Mouse (Mus musculus) kidney, postnatal 4 days (tissue): ENCODE measurements around the gene Taf3.

Experiments
- DNase-seq, 2 experiments: peaks; one replicate each; pipeline ENCODE4 v3.0.0; 2021; ENCODE audit warnings: mixed read lengths in 2 of 2

The Taf3 gene

DNA sequence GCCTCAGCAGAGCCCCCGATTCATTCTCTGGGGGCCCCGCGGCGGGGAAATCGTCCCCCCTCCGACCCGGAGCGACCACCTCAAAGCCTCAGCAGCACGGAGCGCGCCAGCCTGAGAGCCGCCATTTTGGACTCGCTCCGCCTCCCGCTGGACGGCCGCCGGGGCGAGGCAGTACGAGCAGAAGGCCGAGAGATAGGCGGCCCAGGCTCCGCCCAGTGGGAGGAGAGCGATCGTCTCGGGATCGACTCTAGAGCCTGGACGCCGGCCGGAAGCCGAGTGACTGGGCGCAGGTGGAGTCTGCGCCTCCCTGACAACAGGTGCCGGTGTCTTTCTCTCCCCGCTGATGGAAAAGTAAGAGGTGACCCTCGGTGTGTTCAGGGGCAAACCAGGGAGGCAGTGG lies at the start of gene Taf3:
TSS of gene Taf3 (minus strand) at position 136 of the 400 bp plus-strand sequence.
- DNase-seq = peak; percentile 94 to 96

GRCm38 (mm10) chr2:10094327-10095100 lies 46.1 kb upstream of the Taf3 start:
- no peak for DNase-seq

- no peak for DNase-seq
These were observed 39.0 kb upstream of the Taf3 start for GRCm38 (mm10) chr2:10087256-10087850.

DNA sequence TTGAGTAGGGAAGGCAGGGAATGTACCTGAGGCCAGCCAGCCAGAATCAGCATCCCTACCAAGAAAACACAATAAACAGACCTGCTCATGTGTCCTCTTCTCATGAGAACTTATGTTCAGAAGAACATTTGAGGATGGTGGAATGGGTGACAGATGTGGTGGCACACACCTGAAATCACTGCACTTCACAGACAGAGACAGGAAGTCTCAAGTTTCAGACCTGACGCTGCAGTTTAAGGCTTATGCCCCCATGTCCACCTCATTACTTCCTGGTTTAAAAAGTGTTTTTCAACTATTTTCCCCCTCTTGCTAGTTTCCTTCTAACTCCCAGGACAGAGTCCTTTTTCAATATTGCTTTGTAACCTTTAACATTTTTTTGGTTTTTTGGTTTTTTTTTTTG lies 34.3 kb upstream of the Taf3 start:
- DNase-seq = no peak

DNA sequence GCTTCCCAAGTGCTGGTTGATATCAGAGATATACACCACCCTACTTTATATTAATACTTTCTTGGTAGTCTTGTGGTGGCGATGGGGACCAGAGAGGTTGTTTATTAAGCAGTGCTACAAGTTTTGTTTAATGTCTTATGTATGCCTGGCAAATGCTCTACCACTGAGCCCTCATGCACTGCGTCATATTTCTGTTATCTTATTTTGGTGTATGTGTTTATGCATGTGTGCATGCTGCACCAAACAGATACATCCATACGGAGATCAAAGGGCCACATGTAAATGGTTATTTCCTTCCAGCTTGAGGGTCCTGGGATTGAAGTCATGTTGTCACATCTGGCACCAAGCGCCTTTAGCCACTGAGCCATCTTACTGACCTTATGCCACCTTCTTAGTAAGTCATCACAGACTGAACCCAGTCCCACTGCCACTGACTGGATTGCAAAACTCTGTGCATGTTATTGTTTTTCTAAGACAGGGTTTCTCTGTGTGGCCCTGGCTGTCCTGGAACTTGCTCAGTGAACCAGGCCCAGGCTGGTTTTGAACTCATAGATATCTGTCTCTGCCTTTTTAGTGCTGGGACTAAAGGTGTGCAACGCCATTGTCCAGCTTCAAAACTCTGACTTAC lies 33.2 kb upstream of the Taf3 start:
- no peak for DNase-seq

DNA sequence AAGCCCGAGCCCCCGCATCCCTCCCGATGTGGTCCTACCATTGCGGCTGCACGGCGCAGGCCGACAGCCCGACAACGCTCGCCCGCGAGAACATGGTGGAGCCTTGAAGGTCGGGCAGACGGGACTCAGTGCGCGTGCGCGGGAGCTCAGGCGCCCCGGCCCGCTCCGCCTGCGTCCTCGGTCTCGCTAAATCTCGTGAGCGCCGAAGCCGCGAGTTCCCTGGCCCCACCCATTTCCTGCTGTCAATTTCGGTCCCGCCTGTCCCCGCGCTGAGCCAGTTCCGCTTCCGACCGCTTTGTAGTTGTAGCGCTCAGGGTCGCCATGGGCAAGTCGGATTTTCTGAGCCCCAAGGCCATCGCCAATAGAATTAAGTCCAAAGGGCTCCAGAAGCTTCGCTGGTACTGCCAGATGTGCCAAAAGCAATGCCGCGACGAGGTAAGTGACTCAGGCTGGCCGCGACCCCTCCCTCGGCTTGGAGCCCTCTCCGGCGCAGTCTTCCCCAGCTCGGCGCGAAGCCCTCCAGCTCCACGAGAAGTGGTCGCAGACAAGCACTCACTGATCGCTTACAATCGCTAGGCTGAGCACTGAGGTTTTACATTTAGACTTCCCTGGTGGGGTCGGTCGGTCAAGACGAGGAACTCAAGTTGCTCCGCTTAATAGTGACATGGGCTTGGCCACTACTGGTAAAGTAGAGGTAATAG lies 32.1 kb upstream of the Taf3 start, which contains the start of the genes Atp5c1 and Kin:
TSS of gene Atp5c1 (minus strand) at position 201 of the 701 bp plus-strand sequence.
TSS of gene Kin (plus strand) at position 284 of the 701 bp plus-strand sequence.
- DNase-seq = peak; percentile 97 to 98

DNA sequence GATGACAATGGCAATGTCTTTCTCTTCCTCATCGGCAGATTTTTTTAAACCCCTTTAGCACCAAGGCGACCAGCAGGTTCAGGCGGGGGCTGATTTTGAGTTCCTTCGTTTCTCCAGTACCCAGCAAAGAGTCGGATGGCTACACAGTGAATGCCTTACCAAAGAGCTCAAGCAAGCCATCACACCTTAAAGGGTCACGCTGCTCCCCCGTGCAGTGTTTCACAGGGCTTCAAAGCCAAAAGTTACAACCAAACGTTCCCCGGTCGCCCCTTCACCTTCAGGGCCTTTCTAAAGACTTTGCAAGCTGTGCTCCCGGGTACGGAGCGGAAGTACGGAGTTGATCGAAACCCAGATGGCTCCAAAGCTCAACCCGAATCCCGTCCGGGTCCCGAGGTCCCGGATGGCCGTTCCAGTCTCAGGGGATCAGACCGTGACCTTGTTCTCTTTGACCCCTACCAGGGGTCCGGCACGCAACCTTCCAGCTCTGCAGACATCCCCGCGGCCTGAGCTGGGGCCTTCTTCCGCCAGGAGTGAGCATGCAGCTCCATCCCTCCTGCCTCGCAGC lies 31.4 kb upstream of the Taf3 start:
- DNase-seq = no peak

DNA sequence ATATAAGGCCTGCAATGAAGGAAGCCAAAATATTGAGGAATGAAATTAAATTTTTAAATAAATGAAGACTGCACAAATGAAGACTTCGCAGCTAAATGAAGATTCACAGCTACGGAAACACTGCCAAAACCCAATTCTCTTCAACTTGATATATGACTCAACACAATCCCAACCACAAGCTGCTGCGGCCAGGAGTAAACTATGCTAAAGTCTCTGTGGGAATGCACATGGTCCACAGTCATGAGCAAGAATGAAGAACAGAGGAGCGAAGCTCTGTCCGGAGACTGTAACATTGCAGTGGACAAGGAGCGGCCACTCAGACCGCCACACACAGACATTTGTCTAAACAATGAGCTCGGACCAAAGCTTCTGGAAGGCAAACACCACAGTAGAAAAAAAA lies 28.3 kb upstream of the Taf3 start:
- DNase-seq = no peak

- DNase-seq = no peak
These were observed 26.1 kb upstream of the Taf3 start for GRCm38 (mm10) chr2:10074470-10074869.

- DNase-seq = no peak
These were observed 23.4 kb upstream of the Taf3 start for GRCm38 (mm10) chr2:10071751-10072150.

- DNase-seq = no peak
These were observed 10.4 kb upstream of the Taf3 start for GRCm38 (mm10) chr2:10058836-10059235.

DNA sequence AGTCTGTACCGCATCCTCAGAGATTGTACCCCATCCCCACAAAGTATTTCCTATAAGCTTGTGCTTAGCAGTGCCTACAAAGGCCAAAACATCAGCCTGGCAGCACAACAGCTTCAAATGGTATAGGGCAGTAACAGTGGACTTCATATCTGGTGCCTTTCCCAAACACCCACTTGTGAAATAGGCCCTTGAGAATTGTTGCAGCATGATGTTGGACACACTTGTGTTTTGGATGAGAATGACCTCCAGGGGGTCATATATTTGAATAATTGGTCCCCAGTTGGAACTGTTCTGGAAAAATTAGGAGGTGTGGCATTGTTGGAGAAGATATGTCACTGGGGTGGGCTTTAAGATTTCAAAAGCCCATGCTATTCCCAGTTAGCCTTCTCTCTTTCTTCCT lies 3.6 kb upstream of the Taf3 start:
- DNase-seq = no peak

DNA sequence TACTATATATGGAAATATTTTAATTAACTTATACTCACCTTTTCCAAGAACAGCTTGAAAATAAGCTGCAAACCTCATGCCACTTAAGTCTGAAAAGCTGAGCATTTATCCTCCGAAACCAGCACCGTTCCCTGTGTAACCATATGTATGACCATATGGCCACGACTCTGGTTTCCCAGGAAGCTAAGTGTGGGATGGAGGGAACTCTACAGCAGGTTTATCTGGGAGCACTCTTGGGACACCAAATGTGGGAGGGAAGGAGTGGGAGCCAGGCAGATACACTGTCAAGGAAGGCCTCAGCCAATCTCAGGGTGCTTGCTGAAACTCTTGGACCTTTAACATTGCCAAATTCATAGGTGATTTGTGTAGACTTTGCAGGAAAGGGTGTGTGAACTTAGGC lies 2.5 kb upstream of the Taf3 start:
- no peak for DNase-seq

GRCm38 (mm10) chr2:10049456-10049855 lies 1.1 kb upstream of the Taf3 start:
- no peak for DNase-seq

- DNase-seq = peak; percentile 38 to 60
These were observed 499 bp downstream of the Taf3 start for GRCm38 (mm10) chr2:10047758-10048436.

DNA sequence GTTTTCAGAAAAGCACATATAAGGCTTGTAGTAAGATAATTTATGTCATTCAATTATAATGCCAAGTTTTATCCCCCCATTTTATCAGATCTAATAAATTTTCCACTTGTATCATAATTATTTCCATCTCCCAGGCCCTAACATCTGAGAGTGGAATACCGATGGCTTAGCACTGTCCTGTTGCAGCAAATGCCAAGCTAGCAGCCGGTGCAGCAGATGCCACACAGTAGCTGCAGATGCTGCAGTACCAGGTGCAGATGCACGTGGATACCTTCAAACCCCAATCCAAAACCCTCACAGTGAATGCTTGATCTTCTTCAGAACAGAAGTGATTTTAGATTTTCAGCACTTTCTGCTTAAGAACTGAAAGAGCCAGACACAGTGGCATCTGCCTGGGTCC lies 13.4 kb downstream of the Taf3 start:
- no peak for DNase-seq

DNA sequence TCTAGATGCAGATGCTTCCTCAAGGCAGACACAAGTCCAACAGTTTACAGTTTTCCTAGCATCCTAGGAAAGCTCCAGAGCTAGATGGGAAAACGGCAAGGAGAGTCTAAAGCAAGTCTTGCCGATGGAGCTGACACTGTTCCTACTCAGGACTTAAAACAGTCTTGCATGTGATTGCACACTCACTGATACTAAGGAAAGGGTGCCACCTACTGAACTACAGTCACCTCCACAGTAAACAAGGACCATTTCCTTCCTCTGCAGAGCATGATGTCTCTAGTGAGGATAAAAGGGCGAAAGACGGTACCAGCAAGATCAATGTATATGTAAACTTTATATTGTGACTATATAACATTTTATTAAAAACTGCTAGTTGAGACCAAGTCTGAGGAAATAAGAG lies 14.7 kb downstream of the Taf3 start:
- DNase-seq = no peak

DNA sequence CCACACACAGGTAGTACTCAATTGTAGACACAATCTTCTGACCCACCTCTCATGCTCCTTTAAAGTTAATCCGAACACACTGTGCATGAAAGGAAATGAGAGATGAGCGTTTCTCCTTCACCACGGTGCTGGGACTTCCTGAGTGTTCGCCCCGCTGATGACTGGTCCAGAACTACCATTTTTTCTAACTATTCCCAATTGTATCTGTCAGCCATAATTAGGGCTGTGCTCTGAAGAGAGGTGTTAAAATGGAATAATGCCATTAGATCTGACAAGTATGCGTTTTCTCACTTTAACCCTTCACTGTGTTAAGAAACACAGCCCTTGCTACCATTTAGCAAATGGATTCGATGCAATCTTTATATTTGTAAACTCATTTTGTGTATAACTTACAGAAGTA lies 18.6 kb downstream of the Taf3 start:
- no peak for DNase-seq

- DNase-seq = no peak
These were observed 24.1 kb downstream of the Taf3 start for GRCm38 (mm10) chr2:10024264-10024663.

- no peak for DNase-seq
These were observed 27.1 kb downstream of the Taf3 start for GRCm38 (mm10) chr2:10021296-10021695.

DNA sequence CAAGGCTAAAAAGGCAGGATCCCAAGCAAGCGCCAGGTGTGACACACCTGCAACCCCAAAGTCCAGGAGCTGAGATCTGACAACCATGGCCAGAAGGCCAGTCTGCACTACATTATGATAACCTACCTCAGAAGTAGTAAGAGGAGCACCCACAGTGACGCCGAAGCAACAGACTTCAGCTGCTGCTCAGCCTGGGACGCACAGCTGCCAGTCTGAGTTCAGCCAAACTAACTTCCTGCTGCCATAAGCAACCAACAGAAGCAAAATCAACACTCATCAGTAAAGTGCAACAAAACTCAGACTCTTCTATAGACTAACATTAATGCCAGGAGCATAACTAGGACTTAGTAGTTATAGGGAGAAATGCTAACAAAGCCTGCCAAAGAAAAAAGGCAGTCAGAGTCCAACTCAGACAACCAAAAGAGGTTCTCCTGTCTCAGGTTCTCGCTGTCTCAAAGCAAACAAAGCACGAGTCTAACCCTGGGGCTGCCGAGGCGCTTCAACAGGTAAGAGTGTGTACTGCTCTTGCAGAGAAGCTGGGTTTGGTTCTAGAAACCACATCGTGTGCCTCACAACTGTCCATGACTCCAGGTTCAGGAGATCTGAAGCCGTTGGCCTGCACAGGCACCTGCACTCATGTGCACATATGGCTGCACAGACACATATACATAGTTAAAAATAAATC lies 33.3 kb downstream of the Taf3 start:
- no peak for DNase-seq
